Mouse (Mus musculus): Measurements from ENCODE around the gene Ccnt1. TPM values are rescaled to one million over a fixed set of nuclear protein-coding genes. Genes with fewer than 3 reads are reported as not detected.

The Ccnt1 gene
- polyA plus RNA-seq, 1 experiment from 2014 or later, result 25.9 TPM

- WGBS (ENCODE audit: insufficient replicate concordance), result under 1% methylated on average over 69 of the region's 75 CpGs
- ATAC-seq (ENCODE audit: low read depth), result peak; percentile 19
- Histone ChIP-seq H3K9me3 (replicated peaks; ENCODE audit: control insufficient read depth, low read length) (no peaks in the 10 kb centered on the region), H3K9ac (ENCODE audit: low read depth, low read length) (peak within 1 kb of the TSS; percentile 95), H3K4me2 (ENCODE audit: low read depth, low read length) (peak within 1 kb of the TSS; percentile 98), H3K36me3 (ENCODE audit: control insufficient read depth, insufficient read depth) (no peaks in the 10 kb centered on the region; the same call in 1 of the 2 replicates), H3K4me1 (ENCODE audit: control insufficient read depth, low read depth, low read length) (peaks cover 50% of the 10 kb centered on the region), H3K27ac (ENCODE audit: low read length) (peak within 1 kb of the TSS; percentile 97), H3K27me3 (ENCODE audit: control insufficient read depth, insufficient read depth, low read depth, low read length) (no peaks in the 10 kb centered on the region; the same call in 1 of the 2 replicates), H3K4me3 (ENCODE audit: low read depth, low read length) (peak within 1 kb of the TSS; percentile 84)
These were observed 38.8 kb upstream of the Ccnt1 start, which contains the start of gene Adcy6 for GRCm38 (mm10) chr15:98609331-98610130. Gene Adcy6 (minus strand): TSS chr15:98610076.

DNA sequence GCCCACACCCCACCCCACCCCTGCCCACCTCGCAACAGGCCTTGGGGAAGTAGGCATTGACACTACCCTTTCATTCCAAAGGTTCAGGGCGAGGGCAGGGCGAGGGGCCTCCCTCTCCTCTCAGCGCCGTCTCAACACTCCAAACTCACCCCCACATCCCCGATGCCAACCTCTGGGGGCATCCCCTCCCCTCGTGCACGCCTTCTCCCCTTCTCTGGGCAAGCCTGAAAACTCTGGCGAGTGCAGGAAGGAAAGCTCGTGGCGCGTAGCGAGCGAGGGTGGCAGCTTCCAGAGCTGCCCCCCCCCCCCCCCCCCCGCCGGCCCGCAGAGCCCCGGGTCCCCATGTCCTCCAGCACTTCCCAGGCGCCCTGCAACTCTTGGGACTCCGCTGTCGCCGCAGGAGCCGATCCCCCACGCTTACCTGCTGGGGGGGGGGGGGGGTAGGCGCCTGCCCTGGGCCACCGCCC, 38.1 kb upstream of the Ccnt1 start:
- 0% methylated on average over 14 of the region's 26 CpGs for WGBS (ENCODE audit: insufficient replicate concordance)
- Histone ChIP-seq H3K9ac (ENCODE audit: low read depth, low read length) (peak overlapping the region; percentile 95), H3K27ac (ENCODE audit: low read length) (peak overlapping the region; percentile 97), H3K4me1 (ENCODE audit: control insufficient read depth, low read depth, low read length) (peaks cover 57% of the 10 kb centered on the region), H3K36me3 (ENCODE audit: control insufficient read depth, insufficient read depth) (peaks cover 6% of the 10 kb centered on the region), H3K27me3 (ENCODE audit: control insufficient read depth, insufficient read depth, low read depth, low read length) (no peaks in the 10 kb centered on the region; the same call in 1 of the 2 replicates), H3K9me3 (replicated peaks; ENCODE audit: control insufficient read depth, low read length) (no peaks in the 10 kb centered on the region), H3K4me2 (ENCODE audit: low read depth, low read length) (peak overlapping the region; percentile 98), H3K4me3 (ENCODE audit: low read depth, low read length) (peak overlapping the region; percentile 84)
- ATAC-seq (ENCODE audit: low read depth), result peak; percentile 12

DNA sequence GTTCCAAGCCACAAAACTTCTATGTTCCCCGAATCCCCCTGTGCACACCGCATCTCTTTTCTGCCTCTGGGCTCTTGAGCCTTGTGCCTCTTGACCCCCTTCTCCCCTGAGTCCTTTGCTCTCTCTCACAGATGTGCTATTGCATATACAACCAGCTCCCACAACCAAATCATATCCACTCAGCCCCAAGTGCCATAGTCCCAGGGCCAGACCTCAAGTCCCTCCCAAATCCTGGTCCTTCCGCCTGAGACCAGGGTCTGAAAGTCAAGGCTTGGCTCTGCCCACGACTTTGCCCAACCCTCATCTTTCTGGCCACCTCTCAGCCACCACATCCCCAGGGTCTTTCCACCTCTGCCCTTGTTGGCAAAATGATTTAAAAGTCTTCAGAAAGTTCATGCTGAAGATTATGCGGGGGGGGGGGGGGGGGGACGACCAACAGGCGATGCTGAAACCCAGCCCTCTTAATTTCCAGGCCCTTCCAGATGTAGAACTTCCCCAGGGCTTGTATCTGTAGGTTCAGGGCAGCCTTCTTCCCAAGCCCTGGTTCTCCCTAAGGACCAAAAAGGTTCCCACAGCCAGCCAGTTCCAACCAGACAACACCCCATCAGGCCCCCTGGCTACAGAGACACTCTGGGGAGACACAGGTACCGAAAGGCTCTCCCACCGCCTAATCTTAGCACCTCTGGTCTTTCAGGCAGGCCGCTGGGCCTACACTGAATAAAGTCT, 37.5 kb upstream of the Ccnt1 start:
- Histone ChIP-seq H3K9me3 (replicated peaks; ENCODE audit: control insufficient read depth, low read length) (no peaks in the 10 kb centered on the region), H3K36me3 (ENCODE audit: control insufficient read depth, insufficient read depth) (peaks cover 9% of the 10 kb centered on the region), H3K27ac (ENCODE audit: low read length) (peak overlapping the region; percentile 97), H3K4me2 (ENCODE audit: low read depth, low read length) (peak overlapping the region; percentile 98), H3K4me3 (ENCODE audit: low read depth, low read length) (peak overlapping the region; percentile 84), H3K4me1 (ENCODE audit: control insufficient read depth, low read depth, low read length) (peaks cover 63% of the 10 kb centered on the region), H3K9ac (ENCODE audit: low read depth, low read length) (peak overlapping the region; percentile 95), H3K27me3 (ENCODE audit: control insufficient read depth, insufficient read depth, low read depth, low read length) (no peaks in the 10 kb centered on the region; the same call in 1 of the 2 replicates)
- WGBS (ENCODE audit: insufficient replicate concordance), result 21% methylated on average over 10 of the region's 10 CpGs
- ATAC-seq (ENCODE audit: low read depth), result no peak

- H3K36me3 ChIP-seq (ENCODE audit: control insufficient read depth, insufficient read depth), result peaks cover 9% of the 10 kb centered on the region
- peak overlapping the region; percentile 98 for H3K4me2 ChIP-seq (ENCODE audit: low read depth, low read length)
- ATAC-seq (ENCODE audit: low read depth), result 0 out of 2 replicates have a peak, but pooled peaks have one; percentile 0
- peak overlapping the region; percentile 97 for H3K27ac ChIP-seq (ENCODE audit: low read length)
- no peaks in the 10 kb centered on the region for H3K9me3 ChIP-seq (replicated peaks; ENCODE audit: control insufficient read depth, low read length)
- no peaks in the 10 kb centered on the region; the same call in 1 of the 2 replicates for H3K27me3 ChIP-seq (ENCODE audit: control insufficient read depth, insufficient read depth, low read depth, low read length)
- peaks cover 70% of the 10 kb centered on the region for H3K4me1 ChIP-seq (ENCODE audit: control insufficient read depth, low read depth, low read length)
- H3K9ac ChIP-seq (ENCODE audit: low read depth, low read length), result peak overlapping the region; percentile 95
- 38% methylated on average over 4 of the region's 4 CpGs for WGBS (ENCODE audit: insufficient replicate concordance)
- peak overlapping the region; percentile 84 for H3K4me3 ChIP-seq (ENCODE audit: low read depth, low read length)
These were observed 36.8 kb upstream of the Ccnt1 start for GRCm38 (mm10) chr15:98607557-98607956.

GRCm38 (mm10) chr15:98606739-98607138, 36.0 kb upstream of the Ccnt1 start:
- no peak for ATAC-seq (ENCODE audit: low read depth)
- Histone ChIP-seq H3K36me3 (ENCODE audit: control insufficient read depth, insufficient read depth) (peaks cover 9% of the 10 kb centered on the region), H3K4me1 (ENCODE audit: control insufficient read depth, low read depth, low read length) (peaks cover 78% of the 10 kb centered on the region), H3K4me3 (ENCODE audit: low read depth, low read length) (peak overlapping the region; percentile 84), H3K9me3 (replicated peaks; ENCODE audit: control insufficient read depth, low read length) (no peaks in the 10 kb centered on the region), H3K9ac (ENCODE audit: low read depth, low read length) (peak overlapping the region; percentile 95), H3K27me3 (ENCODE audit: control insufficient read depth, insufficient read depth, low read depth, low read length) (no peaks in the 10 kb centered on the region; the same call in 1 of the 2 replicates), H3K4me2 (ENCODE audit: low read depth, low read length) (peak overlapping the region; percentile 98), H3K27ac (ENCODE audit: low read length) (peak overlapping the region; percentile 97)
- WGBS (ENCODE audit: insufficient replicate concordance), result 43% methylated on average over 9 of the region's 9 CpGs

DNA sequence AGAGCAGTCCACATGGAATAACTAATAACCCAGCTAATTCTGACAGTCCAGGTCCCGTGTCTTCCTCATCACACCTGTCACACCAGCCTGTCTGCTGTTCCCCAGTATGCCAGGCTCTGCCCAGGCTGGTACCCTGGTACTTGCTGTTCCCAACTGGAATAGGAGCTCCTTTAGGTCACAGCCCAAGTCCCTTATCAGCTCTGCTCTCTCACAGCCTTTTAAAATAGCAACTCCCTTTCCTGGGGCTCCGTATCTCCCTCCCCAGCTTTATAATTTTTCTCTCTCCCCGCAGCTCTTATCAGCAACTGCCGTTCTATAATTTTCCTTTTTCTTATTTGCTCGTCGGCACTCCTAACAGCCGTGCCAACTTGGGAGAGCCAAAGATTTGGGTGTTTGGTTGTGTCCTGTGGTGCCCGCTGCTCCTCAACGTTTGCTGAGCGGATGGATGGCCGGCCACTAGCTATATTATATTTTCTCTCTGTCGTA, 35.4 kb upstream of the Ccnt1 start:
- no peaks in the 10 kb centered on the region for H3K9me3 ChIP-seq (replicated peaks; ENCODE audit: control insufficient read depth, low read length)
- H3K4me2 ChIP-seq (ENCODE audit: low read depth, low read length), result peak overlapping the region; percentile 98
- peaks cover 9% of the 10 kb centered on the region for H3K36me3 ChIP-seq (ENCODE audit: control insufficient read depth, insufficient read depth)
- H3K4me1 ChIP-seq (ENCODE audit: control insufficient read depth, low read depth, low read length), result peaks cover 84% of the 10 kb centered on the region
- peak overlapping the region; percentile 84 for H3K4me3 ChIP-seq (ENCODE audit: low read depth, low read length)
- 17% methylated on average over 12 of the region's 12 CpGs for WGBS (ENCODE audit: insufficient replicate concordance)
- H3K27me3 ChIP-seq (ENCODE audit: control insufficient read depth, insufficient read depth, low read depth, low read length), result no peaks in the 10 kb centered on the region; the same call in 1 of the 2 replicates
- peak; percentile 77 for ATAC-seq (ENCODE audit: low read depth)
- H3K27ac ChIP-seq (ENCODE audit: low read length), result peak overlapping the region; percentile 97
- peak overlapping the region; percentile 95 for H3K9ac ChIP-seq (ENCODE audit: low read depth, low read length)

GRCm38 (mm10) chr15:98604041-98604575, 33.4 kb upstream of the Ccnt1 start:
- WGBS (ENCODE audit: insufficient replicate concordance), result 88% methylated on average over 24 of the region's 24 CpGs
- H3K9ac ChIP-seq (ENCODE audit: low read depth, low read length), result no peak overlapping the region
- no peak for ATAC-seq (ENCODE audit: low read depth)
- peaks cover 23% of the 10 kb centered on the region for H3K36me3 ChIP-seq (ENCODE audit: control insufficient read depth, insufficient read depth)
- no peaks in the 10 kb centered on the region for H3K9me3 ChIP-seq (replicated peaks; ENCODE audit: control insufficient read depth, low read length)
- no peak overlapping the region for H3K4me3 ChIP-seq (ENCODE audit: low read depth, low read length)
- peak overlapping the region; percentile 27; the same call in 1 of the 2 replicates for H3K27ac ChIP-seq (ENCODE audit: low read length)
- H3K4me2 ChIP-seq (ENCODE audit: low read depth, low read length), result no peak overlapping the region
- H3K27me3 ChIP-seq (ENCODE audit: control insufficient read depth, insufficient read depth, low read depth, low read length), result no peaks in the 10 kb centered on the region
- peaks cover 73% of the 10 kb centered on the region for H3K4me1 ChIP-seq (ENCODE audit: control insufficient read depth, low read depth, low read length)

DNA sequence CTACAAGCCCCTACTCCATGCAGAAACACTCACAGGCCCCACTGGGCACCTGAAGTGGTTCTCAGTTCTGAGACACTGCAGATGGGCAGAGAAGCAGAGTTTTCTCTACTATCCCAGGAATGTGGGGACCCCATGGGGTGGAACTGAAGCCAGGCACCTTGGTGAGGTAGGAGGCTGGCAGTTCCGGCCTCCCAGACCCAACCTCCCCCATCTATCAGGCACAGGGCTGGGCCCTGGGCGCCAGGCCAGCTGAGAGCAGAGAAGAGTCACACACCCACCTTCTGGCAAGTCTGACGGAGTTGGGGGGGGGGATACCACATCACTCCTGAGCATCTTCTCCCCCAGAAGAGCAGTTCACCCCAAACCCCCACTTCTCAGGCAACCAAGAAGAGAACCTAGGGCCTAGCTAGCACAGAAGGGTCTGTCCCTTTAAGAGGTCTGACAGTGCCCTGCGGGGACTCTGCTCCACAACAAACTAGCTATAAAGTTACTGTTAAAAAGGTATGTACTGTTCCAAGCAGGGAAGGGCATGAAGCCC, 32.3 kb upstream of the Ccnt1 start:
- Histone ChIP-seq H3K27ac (ENCODE audit: low read length) (peak overlapping the region; percentile 90), H3K9ac (ENCODE audit: low read depth, low read length) (peak overlapping the region; percentile 79), H3K4me2 (ENCODE audit: low read depth, low read length) (peak overlapping the region; percentile 86), H3K9me3 (replicated peaks; ENCODE audit: control insufficient read depth, low read length) (no peaks in the 10 kb centered on the region), H3K36me3 (ENCODE audit: control insufficient read depth, insufficient read depth) (peaks cover 32% of the 10 kb centered on the region), H3K4me3 (ENCODE audit: low read depth, low read length) (peak overlapping the region; percentile 63), H3K27me3 (ENCODE audit: control insufficient read depth, insufficient read depth, low read depth, low read length) (no peaks in the 10 kb centered on the region), H3K4me1 (ENCODE audit: control insufficient read depth, low read depth, low read length) (peaks cover 65% of the 10 kb centered on the region)
- WGBS (ENCODE audit: insufficient replicate concordance), result 18% methylated on average over 4 of the region's 4 CpGs
- peak; percentile 27 for ATAC-seq (ENCODE audit: low read depth)
